Mouse (Mus musculus) myocyte (in vitro differentiated cells): ENCODE measurements at regions not wholly inside any gene's neighbourhood (a gene's known extent, or its start where the extent isn't known, plus 50 kb on each side); places are given as distances from the start of the nearest gene placed in this dataset.

Source experiments
- CEBPB ChIP-seq: IDR thresholded peaks from 2 replicates; pipeline ENCODE4 v1.6.1; 2011; ENCODE audit warnings: mild to moderate bottlenecking, moderate library complexity; ENCODE audit not compliant: poor library complexity, insufficient read depth, severe bottlenecking
- MAX ChIP-seq: IDR thresholded peaks from one replicate; pipeline ENCODE4 v1.6.1; 2011; ENCODE audit warnings: low read depth, mild to moderate bottlenecking, control low read depth
- POLR2A ChIP-seq: IDR thresholded peaks from one replicate; pipeline ENCODE4 v1.6.1; 2011; ENCODE audit warnings: low read depth, mild to moderate bottlenecking, control low read depth, moderate library complexity; ENCODE audit not compliant: insufficient read length
- SRF ChIP-seq: IDR thresholded peaks from one replicate; pipeline ENCODE4 v1.6.1; 2011; ENCODE audit warnings: low read depth; ENCODE audit not compliant: control insufficient read depth, insufficient read length

GRCm38 (mm10) chr15:92876438-92876837, 398.5 kb downstream of the Gxylt1 start:
- no peak for TF ChIP-seq SRF
- TF ChIP-seq POLR2A: no peak
- no peak for TF ChIP-seq MAX
- no peak for TF ChIP-seq CEBPB
